Mouse (Mus musculus) E14TG2a.4 (cell line): ENCODE measurements around the gene Polr3c.
"Not testable (repeated sequence)": the region's sequence is repeated elsewhere in the genome, so short reads cannot be mapped to it uniquely, and the experiment has no call there.

Experiments used
- H3K27me3 ChIP-seq: 2 replicates; pipeline ENCODE4 v1.6.1; 2014; ENCODE audit warnings: low read length, control low read depth; ENCODE audit not compliant: insufficient read depth
- H3K36me3 ChIP-seq: 2 replicates; pipeline ENCODE4 v1.6.1; 2014; ENCODE audit warnings: low read length, control low read depth; ENCODE audit not compliant: insufficient read depth
- H3K4me1 ChIP-seq: replicated peaks from 2 replicates; pipeline ENCODE4 v1.6.1; 2014; ENCODE audit warnings: low read depth, low read length, control low read depth
- H3K4me3 ChIP-seq: replicated peaks from 2 replicates; pipeline ENCODE4 v1.5.1; 2014; ENCODE audit warnings: mild to moderate bottlenecking, low read length
- H3K9me3 ChIP-seq: 2 replicates; pipeline ENCODE4 v1.6.1; 2014; ENCODE audit warnings: low read length, control low read depth
- CTCF ChIP-seq: conservative IDR thresholded peaks from 2 replicates; pipeline ENCODE4 v1.5.1; 2014; ENCODE audit warnings: low read length
- NANOG ChIP-seq: IDR thresholded peaks from 2 replicates; pipeline ENCODE4 v1.6.1; 2014; ENCODE audit warnings: borderline replicate concordance, low read length, mixed read lengths
- POU5F1 ChIP-seq: IDR thresholded peaks from 2 replicates; pipeline ENCODE4 v1.6.1; 2014; ENCODE audit warnings: low read length, borderline replicate concordance

Gene Polr3c

DNA sequence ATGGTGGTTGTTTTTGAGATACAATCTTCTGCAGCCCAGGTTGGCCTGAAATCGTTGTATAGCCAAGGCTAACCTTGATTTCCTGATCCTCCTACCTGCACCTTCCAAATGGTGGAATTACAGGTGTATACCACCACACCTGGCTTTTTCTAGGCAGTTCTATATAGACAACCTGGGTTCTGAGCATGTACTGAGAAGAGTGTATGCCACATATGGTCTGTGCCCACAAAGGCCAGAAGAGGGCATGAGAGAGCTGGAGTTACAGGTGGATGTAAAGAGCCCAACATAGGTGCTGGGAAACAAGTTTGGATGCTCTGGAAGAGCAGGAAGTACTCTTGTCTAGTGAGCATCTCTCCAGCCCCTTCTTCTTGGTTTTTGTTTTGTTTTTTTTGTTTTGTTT is 60.1 kb downstream of the Polr3c start:
- H3K4me3 ChIP-seq: no peak overlapping the region
- TF ChIP-seq CTCF (peak; percentile 70), POU5F1 (no peak), NANOG (no peak)

GRCm38 (mm10) chr3:96666916-96667315 is 60.5 kb downstream of the Polr3c start:
- no peaks in the 10 kb centered on the region for H3K9me3 ChIP-seq
- no peak overlapping the region for H3K4me3 ChIP-seq
- H3K36me3 ChIP-seq: no peaks in the 10 kb centered on the region
- H3K27me3 ChIP-seq: peaks cover 9% of the 10 kb centered on the region; the same call in 1 of the 2 replicates
- peaks cover 43% of the 10 kb centered on the region for H3K4me1 ChIP-seq
- TF ChIP-seq POU5F1: no peak
- no peak for TF ChIP-seq NANOG
- TF ChIP-seq CTCF: no peak

More for the DNA sequence above, 60.1 kb downstream of the Polr3c start:
- Histone ChIP-seq H3K4me1 (peaks cover 46% of the 10 kb centered on the region), H3K36me3 (no peaks in the 10 kb centered on the region), H3K9me3 (no peaks in the 10 kb centered on the region), H3K27me3 (peaks cover 9% of the 10 kb centered on the region; the same call in 1 of the 2 replicates)

GRCm38 (mm10) chr3:96665732-96666363 is 61.6 kb downstream of the Polr3c start:
- H3K4me3 ChIP-seq, H3K36me3 ChIP-seq: not testable (repeated sequence)

DNA sequence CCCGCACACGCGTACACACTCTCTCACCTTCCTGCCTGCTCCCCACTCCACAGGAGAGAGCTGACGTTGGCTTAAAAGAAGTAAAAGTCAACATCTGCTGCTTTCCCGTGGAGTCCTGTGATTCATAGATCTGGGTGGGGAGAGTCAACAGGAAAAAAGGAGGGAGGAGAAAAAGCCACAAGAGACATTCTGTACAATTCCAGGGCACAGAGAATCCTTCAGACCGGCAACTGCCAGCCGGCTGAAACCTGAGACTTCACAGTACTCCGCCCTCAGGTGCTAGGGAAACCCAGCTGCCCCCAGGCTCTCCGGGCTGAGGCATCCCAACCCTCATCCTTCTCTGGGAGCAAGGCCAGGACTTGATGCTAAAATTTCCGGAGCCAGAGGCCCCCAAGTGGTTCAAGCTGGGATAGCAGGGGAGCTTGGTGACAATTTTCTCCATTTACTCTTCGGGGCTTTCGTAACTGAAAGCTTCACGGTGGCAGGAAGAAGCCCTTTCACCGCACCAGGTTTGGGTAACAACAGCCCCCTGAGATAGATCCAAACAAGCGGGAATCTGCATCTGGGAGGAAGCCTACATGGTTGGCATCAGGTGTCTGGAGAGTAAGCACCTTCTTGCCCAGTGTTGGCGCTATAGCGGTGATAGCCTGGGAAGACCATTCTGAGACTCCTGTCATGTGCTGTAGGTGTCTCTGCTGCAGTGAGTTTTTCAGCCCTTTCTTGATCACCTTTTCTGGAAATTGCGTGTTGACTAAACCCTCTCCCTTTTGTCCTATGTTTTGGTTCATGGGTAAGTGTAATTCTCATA is 63.8 kb downstream of the Polr3c start:
- TF ChIP-seq CTCF (peak; percentile 91), POU5F1 (no peak)
- Histone ChIP-seq H3K36me3 (no peaks in the 10 kb centered on the region), H3K4me1 (peaks cover 15% of the 10 kb centered on the region), H3K9me3 (no peaks in the 10 kb centered on the region), H3K4me3 (peak overlapping the region; percentile 57), H3K27me3 (no peaks in the 10 kb centered on the region; the same call in 1 of the 2 replicates)

More at GRCm38 (mm10) chr3:96665732-96666363, 61.6 kb downstream of the Polr3c start:
- not testable (repeated sequence) for H3K9me3 ChIP-seq, H3K27me3 ChIP-seq
- peaks cover 32% of the 10 kb centered on the region for H3K4me1 ChIP-seq

DNA sequence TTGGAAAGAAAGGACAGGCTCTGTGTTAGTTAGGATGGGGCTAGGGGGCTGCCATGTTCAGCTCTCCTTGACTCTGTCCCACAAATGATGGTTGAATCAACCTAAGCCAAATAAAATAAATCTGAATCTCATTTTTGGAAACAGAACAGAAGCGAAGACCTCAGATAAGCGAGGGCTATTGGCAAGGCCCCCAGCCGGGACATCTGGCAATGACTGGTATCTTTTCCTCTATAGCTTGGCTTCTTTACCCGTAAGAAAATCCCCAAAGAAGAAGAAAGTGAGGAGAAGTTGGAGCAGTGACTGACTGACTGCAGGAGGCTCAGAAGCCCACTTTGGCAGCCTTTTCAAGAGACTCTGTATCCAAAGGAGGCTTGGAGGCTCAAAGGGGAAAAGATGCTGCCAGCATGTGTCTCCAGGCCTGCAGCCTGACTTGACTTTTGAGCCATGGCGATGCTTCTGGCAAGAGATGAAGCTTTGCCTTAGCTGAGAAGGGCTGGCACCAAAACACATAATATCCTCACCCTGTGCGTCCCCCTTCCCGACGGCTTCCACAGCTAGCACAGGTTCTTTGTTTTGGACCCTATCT is 64.6 kb downstream of the Polr3c start:
- Histone ChIP-seq H3K36me3 (no peaks in the 10 kb centered on the region), H3K27me3 (no peaks in the 10 kb centered on the region; the same call in 1 of the 2 replicates), H3K4me3 (peak overlapping the region; percentile 39), H3K9me3 (no peaks in the 10 kb centered on the region), H3K4me1 (peaks cover 17% of the 10 kb centered on the region)
- no peak for TF ChIP-seq POU5F1
- no peak for TF ChIP-seq CTCF
- TF ChIP-seq NANOG: no peak
